Mouse (Mus musculus): ENCODE measurements around the gene Armh3.

DNA sequence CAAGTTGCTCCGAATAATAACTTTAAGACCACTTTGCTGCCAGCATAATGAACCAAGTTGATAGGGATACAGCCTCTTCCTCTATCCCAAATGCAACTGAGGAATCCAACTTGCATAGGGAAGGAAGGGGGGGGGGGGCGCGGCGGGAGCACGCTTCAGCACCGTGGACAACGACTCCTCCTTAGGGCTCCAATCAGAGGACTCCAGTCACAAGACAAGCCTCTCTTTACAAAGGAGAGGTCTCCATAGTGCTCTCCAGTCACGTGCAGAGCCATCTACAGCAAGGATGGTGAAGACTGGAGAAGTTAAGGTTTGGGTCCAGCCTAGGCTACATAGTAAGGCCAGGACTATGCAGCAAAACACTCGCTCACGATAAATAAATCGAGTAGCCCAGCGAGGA lies 184.5 kb downstream of the Armh3 start:
- TF ChIP-seq CTCF (IDR thresholded peaks at IDR 0.05; ENCODE audit: borderline replicate concordance, extremely low read depth, insufficient read depth, insufficient read length) (no peak), POLR2A (IDR thresholded peaks at IDR 0.05; ENCODE audit: borderline replicate concordance, extremely low read depth, insufficient read depth, insufficient read length, poor library complexity, severe bottlenecking) (no peak)

Measured in brain, embryonic 14.5 days (tissue).